Mouse (Mus musculus): ENCODE results near the gene Sel1l. TPM values are rescaled to one million over a fixed set of nuclear protein-coding genes. Genes with fewer than 3 reads are reported as not detected.

Gene Sel1l
- polyA plus RNA-seq, 1 experiment from 2014 or later: 105 TPM

GRCm38 (mm10) chr12:91848394-91849044, 438 bp downstream of the Sel1l start:
- Histone ChIP-seq H3K4me3 (replicated peaks; ENCODE audit: low read length) (peak overlapping the region; percentile 92), H3K27me3 (ENCODE audit: control insufficient read depth, insufficient read depth, low read length) (no peaks in the 10 kb centered on the region), H3K9ac (peak overlapping the region; percentile 92), H3K9me3 (ENCODE audit: control insufficient read depth, low read length) (no peaks in the 10 kb centered on the region), H3K36me3 (replicated peaks; ENCODE audit: control insufficient read depth, insufficient read depth) (no peaks in the 10 kb centered on the region), H3K4me2 (replicated peaks) (peak overlapping the region; percentile 86), H3K27ac (peak overlapping the region; percentile 71), H3K4me1 (replicated peaks; ENCODE audit: control insufficient read depth, insufficient read depth, low read length) (peaks cover 14% of the 10 kb centered on the region)
- 4% methylated on average over 33 of the region's 33 CpGs for WGBS
- ATAC-seq (ENCODE audit: low FRiP score) (peak; percentile 68), DNase-seq (ENCODE audit: low spot score) (no peak)

- Histone ChIP-seq H3K36me3 (replicated peaks; ENCODE audit: control insufficient read depth, insufficient read depth) (peaks cover 16% of the 10 kb centered on the region), H3K9me3 (ENCODE audit: control insufficient read depth, low read length) (no peaks in the 10 kb centered on the region), H3K9ac (no peak overlapping the region), H3K4me1 (replicated peaks; ENCODE audit: control insufficient read depth, insufficient read depth, low read length) (peaks cover 14% of the 10 kb centered on the region), H3K27me3 (ENCODE audit: control insufficient read depth, insufficient read depth, low read length) (no peaks in the 10 kb centered on the region), H3K4me3 (replicated peaks; ENCODE audit: low read length) (no peak overlapping the region), H3K27ac (no peak overlapping the region), H3K4me2 (replicated peaks) (no peak overlapping the region)
- 89% methylated on average over 6 of the region's 6 CpGs for WGBS
- DNase-seq (ENCODE audit: low spot score) (no peak), ATAC-seq (ENCODE audit: low FRiP score) (no peak)
Measured at GRCm38 (mm10) chr12:91846038-91846437, 2.9 kb downstream of the Sel1l start.

DNA sequence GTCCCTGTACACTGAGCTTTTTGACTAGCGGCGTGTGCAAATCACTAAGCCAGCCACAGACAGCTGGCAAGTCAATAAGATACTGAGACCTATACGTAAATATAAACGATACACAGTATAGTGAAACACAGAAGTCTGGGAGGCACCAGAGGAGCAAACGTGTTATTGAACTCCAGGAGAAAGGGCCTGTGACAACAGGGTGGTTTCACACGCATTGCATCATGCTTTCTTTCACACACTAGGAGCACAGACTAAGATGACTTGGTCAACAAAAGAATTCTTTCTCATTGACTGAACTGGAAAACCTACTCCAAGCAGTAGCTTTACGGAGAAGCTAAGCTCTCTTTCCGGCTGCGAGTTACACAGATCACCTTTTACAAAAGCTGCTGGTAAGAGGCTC, 3.6 kb downstream of the Sel1l start:
- no peaks in the 10 kb centered on the region for H3K27me3 ChIP-seq (ENCODE audit: control insufficient read depth, insufficient read depth, low read length)
- H3K36me3 ChIP-seq (replicated peaks; ENCODE audit: control insufficient read depth, insufficient read depth): peaks cover 22% of the 10 kb centered on the region
- WGBS: 86% methylated on average over 9 of the region's 9 CpGs
- H3K4me1 ChIP-seq (replicated peaks; ENCODE audit: control insufficient read depth, insufficient read depth, low read length): peaks cover 14% of the 10 kb centered on the region
- DNase-seq (ENCODE audit: low spot score) (no peak), ATAC-seq (ENCODE audit: low FRiP score) (no peak)
- H3K27ac ChIP-seq: no peak overlapping the region
- H3K9ac ChIP-seq: no peak overlapping the region
- H3K9me3 ChIP-seq (ENCODE audit: control insufficient read depth, low read length): no peaks in the 10 kb centered on the region
- H3K4me3 ChIP-seq (replicated peaks; ENCODE audit: low read length): no peak overlapping the region
- no peak overlapping the region for H3K4me2 ChIP-seq (replicated peaks)

DNA sequence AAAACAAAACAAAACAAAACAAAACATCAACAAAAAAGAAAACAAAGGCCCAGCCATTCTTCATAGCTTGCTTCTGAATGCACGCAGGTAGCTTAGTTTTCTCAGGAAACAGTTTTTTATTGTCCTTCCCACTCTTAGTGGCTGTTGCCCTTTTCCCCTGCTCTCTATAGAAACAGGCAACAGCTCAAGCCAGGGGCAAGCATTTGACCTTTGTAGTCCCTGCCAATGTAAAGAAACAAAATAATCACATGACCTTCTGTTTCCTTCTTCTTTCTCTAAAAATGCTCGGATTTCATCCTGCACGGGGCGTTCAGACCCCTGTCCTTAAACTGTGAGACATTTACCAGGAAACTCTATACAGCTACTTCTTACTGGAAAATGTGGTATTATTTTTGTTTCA, 4.4 kb downstream of the Sel1l start:
- peaks cover 14% of the 10 kb centered on the region for H3K4me1 ChIP-seq (replicated peaks; ENCODE audit: control insufficient read depth, insufficient read depth, low read length)
- 57% methylated on average over 4 of the region's 4 CpGs for WGBS
- peaks cover 29% of the 10 kb centered on the region for H3K36me3 ChIP-seq (replicated peaks; ENCODE audit: control insufficient read depth, insufficient read depth)
- DNase-seq (ENCODE audit: low spot score) (no peak), ATAC-seq (ENCODE audit: low FRiP score) (no peak)
- H3K27me3 ChIP-seq (ENCODE audit: control insufficient read depth, insufficient read depth, low read length): no peaks in the 10 kb centered on the region
- H3K9ac ChIP-seq: no peak overlapping the region
- no peak overlapping the region for H3K4me2 ChIP-seq (replicated peaks)
- H3K4me3 ChIP-seq (replicated peaks; ENCODE audit: low read length): no peak overlapping the region
- H3K27ac ChIP-seq: no peak overlapping the region
- no peaks in the 10 kb centered on the region for H3K9me3 ChIP-seq (ENCODE audit: control insufficient read depth, low read length)

- H3K9ac ChIP-seq: no peak overlapping the region
- DNase-seq (ENCODE audit: low spot score) (no peak), ATAC-seq (ENCODE audit: low FRiP score) (no peak)
- peaks cover 14% of the 10 kb centered on the region for H3K4me1 ChIP-seq (replicated peaks; ENCODE audit: control insufficient read depth, insufficient read depth, low read length)
- no peak overlapping the region for H3K4me2 ChIP-seq (replicated peaks)
- no peak overlapping the region for H3K27ac ChIP-seq
- H3K4me3 ChIP-seq (replicated peaks; ENCODE audit: low read length): no peak overlapping the region
- peaks cover 35% of the 10 kb centered on the region for H3K36me3 ChIP-seq (replicated peaks; ENCODE audit: control insufficient read depth, insufficient read depth)
- no peaks in the 10 kb centered on the region for H3K27me3 ChIP-seq (ENCODE audit: control insufficient read depth, insufficient read depth, low read length)
- H3K9me3 ChIP-seq (ENCODE audit: control insufficient read depth, low read length): no peaks in the 10 kb centered on the region
- WGBS: 96% methylated on average over 13 of the region's 13 CpGs
Measured at GRCm38 (mm10) chr12:91843888-91844287, 5.1 kb downstream of the Sel1l start.

DNA sequence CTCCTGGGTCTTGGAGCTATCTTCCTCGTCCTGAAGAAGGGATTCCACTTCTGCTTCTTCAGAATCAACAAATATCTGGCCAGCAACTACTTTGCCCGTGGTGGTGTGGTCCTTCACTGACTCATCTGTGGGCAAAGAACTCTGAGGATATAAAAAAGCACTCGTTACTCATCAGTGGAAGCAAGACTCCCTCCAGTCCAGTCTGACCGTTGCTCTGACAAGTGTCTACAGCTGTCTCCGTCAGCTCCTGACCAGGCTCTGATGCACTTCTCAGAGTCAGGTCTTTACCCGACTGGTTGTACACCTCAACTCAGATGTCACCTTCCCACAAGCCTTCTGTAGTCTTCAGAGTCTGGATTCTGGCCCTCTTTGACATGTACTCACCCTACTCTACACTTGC, 7.2 kb downstream of the Sel1l start:
- ATAC-seq (ENCODE audit: low FRiP score) (no peak), DNase-seq (ENCODE audit: low spot score) (no peak)
- H3K4me3 ChIP-seq (replicated peaks; ENCODE audit: low read length): no peak overlapping the region
- 91% methylated on average over 6 of the region's 6 CpGs for WGBS
- no peaks in the 10 kb centered on the region; the same call in 1 of the 2 replicates for H3K4me1 ChIP-seq (replicated peaks; ENCODE audit: control insufficient read depth, insufficient read depth, low read length)
- H3K36me3 ChIP-seq (replicated peaks; ENCODE audit: control insufficient read depth, insufficient read depth): peaks cover 57% of the 10 kb centered on the region
- no peaks in the 10 kb centered on the region for H3K9me3 ChIP-seq (ENCODE audit: control insufficient read depth, low read length)
- H3K9ac ChIP-seq: no peak overlapping the region
- H3K4me2 ChIP-seq (replicated peaks): no peak overlapping the region
- H3K27me3 ChIP-seq (ENCODE audit: control insufficient read depth, insufficient read depth, low read length): no peaks in the 10 kb centered on the region
- H3K27ac ChIP-seq: no peak overlapping the region

GRCm38 (mm10) chr12:91838261-91838660, 10.7 kb downstream of the Sel1l start:
- Histone ChIP-seq H3K4me1 (replicated peaks; ENCODE audit: control insufficient read depth, insufficient read depth, low read length) (no peaks in the 10 kb centered on the region), H3K36me3 (replicated peaks; ENCODE audit: control insufficient read depth, insufficient read depth) (peaks cover 92% of the 10 kb centered on the region), H3K4me2 (replicated peaks) (no peak overlapping the region), H3K4me3 (replicated peaks; ENCODE audit: low read length) (no peak overlapping the region), H3K9me3 (ENCODE audit: control insufficient read depth, low read length) (no peaks in the 10 kb centered on the region), H3K9ac (no peak overlapping the region), H3K27me3 (ENCODE audit: control insufficient read depth, insufficient read depth, low read length) (no peaks in the 10 kb centered on the region), H3K27ac (no peak overlapping the region)
- ATAC-seq (ENCODE audit: low FRiP score) (no peak), DNase-seq (ENCODE audit: low spot score) (no peak)
- 87% methylated on average over 7 of the region's 7 CpGs for WGBS

- H3K4me2 ChIP-seq (replicated peaks): no peak overlapping the region
- H3K9me3 ChIP-seq (ENCODE audit: control insufficient read depth, low read length): no peaks in the 10 kb centered on the region
- no peak overlapping the region for H3K27ac ChIP-seq
- ATAC-seq (ENCODE audit: low FRiP score): no peak
- 93% methylated on average over 7 of the region's 7 CpGs for WGBS
- H3K4me1 ChIP-seq (replicated peaks; ENCODE audit: control insufficient read depth, insufficient read depth, low read length): no peaks in the 10 kb centered on the region
- peaks cover 98% of the 10 kb centered on the region for H3K36me3 ChIP-seq (replicated peaks; ENCODE audit: control insufficient read depth, insufficient read depth)
- H3K9ac ChIP-seq: no peak overlapping the region
- no peaks in the 10 kb centered on the region for H3K27me3 ChIP-seq (ENCODE audit: control insufficient read depth, insufficient read depth, low read length)
- no peak overlapping the region for H3K4me3 ChIP-seq (replicated peaks; ENCODE audit: low read length)
- no peak for DNase-seq (ENCODE audit: low spot score)
Measured at GRCm38 (mm10) chr12:91837401-91838065, 11.4 kb downstream of the Sel1l start.

DNA sequence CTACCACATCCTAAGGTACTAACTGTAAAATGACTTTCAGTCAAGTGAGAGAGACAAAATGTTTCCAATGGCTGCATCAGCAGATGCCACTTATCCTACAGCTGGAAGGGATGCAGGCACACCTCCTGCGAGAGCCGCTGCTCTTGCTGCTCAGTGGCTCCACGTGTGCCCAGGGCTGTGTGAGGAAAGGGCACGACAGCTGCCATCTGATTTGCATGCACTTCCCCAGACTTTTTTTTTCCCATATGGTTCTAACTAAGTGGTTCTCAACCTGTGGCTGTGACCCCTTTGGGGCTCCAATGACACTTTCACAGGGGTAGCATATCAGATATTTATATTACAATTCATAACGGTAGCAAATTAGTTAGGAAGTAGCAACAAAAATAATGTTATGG, 15.0 kb downstream of the Sel1l start:
- no peaks in the 10 kb centered on the region for H3K4me1 ChIP-seq (replicated peaks; ENCODE audit: control insufficient read depth, insufficient read depth, low read length)
- 63% methylated on average over 5 of the region's 5 CpGs for WGBS
- H3K9me3 ChIP-seq (ENCODE audit: control insufficient read depth, low read length): no peaks in the 10 kb centered on the region
- H3K36me3 ChIP-seq (replicated peaks; ENCODE audit: control insufficient read depth, insufficient read depth): peaks cover 93% of the 10 kb centered on the region
- no peak overlapping the region for H3K4me3 ChIP-seq (replicated peaks; ENCODE audit: low read length)
- ATAC-seq (ENCODE audit: low FRiP score) (no peak), DNase-seq (ENCODE audit: low spot score) (no peak)
- H3K27ac ChIP-seq: no peak overlapping the region
- no peak overlapping the region for H3K9ac ChIP-seq
- H3K27me3 ChIP-seq (ENCODE audit: control insufficient read depth, insufficient read depth, low read length): no peaks in the 10 kb centered on the region
- H3K4me2 ChIP-seq (replicated peaks): no peak overlapping the region
